Mouse (Mus musculus): ENCODE results near the gene Mapk1.

Mapk1 gene

DNA sequence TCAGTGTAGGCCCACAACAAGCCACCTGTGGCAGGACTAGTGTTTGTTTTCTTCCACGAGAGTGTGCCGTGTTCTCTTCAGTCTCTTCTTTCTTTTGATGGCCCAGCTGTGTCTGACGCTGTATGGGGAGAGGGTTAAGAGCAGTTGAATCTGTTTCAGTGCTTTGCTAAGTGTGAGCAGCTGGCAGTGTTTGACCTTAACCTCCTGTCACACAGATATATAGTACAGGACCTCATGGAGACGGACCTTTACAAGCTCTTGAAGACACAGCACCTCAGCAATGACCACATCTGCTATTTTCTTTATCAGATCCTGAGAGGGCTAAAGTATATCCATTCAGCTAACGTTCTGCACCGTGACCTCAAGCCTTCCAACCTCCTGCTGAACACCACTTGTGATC lies 34.9 kb downstream of the Mapk1 start:
- DNase-seq (ENCODE audit: low spot score), result no peak

DNA sequence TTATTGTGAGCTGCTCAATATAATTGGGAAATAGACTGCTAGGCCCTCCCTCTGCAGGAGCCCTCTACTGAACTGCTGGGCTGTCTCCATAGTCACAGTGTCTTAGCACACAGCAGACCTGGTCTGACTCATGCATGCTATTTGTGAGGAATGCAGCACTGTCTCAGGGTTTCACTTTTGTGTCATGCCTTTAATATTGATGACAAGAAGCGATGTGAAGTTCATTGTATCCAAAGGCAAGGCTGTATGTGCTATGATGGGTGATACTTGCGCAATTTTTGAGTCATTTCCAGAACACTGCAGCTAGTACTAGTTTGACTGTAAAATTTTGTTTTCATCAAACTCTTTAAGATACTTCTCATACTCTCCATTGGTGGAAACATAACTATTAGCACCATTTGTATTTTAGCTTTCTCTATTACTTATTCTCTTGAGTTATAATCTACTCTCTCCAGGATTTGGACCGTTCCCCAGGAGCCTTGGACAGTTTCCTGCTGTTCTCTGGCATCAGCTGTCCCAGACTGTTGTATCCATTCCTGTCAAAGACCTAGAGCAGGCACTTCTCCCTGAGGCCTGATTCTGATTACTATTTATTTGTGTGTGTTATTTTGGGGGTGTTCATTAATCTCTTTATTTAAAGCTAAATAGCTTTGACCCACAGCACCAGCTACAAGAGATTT lies 41.4 kb downstream of the Mapk1 start:
- no peak for DNase-seq (ENCODE audit: low spot score)

GRCm38 (mm10) chr16:17029971-17030695 lies 47.0 kb downstream of the Mapk1 start:
- no peak for DNase-seq (ENCODE audit: low spot score)

DNA sequence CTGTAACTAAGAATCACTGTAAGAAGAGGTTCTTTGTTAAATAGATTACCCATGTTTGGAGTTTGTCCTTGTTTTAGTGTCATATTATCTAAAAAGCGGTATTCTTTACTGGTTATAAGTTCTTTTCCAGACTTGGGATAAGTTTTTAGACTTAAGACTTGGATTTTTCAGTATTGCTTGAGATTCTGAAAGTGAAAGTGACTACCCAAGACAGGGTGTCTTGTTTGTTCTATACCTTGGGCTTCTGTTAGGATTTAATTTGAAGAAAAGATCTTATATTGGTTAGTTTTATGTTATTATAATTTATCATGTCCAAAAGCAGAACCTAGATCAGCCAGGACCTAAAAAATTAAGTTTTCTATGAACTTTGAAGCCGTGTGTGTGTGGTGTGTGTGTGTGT lies 50.6 kb downstream of the Mapk1 start:
- DNase-seq (ENCODE audit: low spot score), result no peak

DNA sequence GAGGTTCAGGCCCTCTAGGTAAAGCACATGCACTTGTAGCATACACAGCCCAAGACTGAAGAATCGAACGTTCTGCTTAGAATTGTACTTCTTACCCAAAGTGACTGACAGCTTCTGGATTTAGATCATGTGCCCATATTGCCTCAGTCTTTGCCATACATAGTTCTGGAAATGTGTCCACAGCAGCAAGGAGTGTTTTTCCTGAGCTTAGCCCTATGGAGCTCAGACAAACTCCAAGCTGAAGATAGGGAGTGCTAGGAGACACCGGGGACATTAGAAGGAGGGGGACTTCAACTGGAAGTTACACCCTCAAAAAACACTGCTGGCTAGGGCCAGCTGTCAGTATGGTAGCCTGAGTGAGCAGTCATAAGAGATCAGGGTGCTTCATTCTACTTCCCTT lies 57.5 kb downstream of the Mapk1 start:
- no peak for DNase-seq (ENCODE audit: low spot score)

DNA sequence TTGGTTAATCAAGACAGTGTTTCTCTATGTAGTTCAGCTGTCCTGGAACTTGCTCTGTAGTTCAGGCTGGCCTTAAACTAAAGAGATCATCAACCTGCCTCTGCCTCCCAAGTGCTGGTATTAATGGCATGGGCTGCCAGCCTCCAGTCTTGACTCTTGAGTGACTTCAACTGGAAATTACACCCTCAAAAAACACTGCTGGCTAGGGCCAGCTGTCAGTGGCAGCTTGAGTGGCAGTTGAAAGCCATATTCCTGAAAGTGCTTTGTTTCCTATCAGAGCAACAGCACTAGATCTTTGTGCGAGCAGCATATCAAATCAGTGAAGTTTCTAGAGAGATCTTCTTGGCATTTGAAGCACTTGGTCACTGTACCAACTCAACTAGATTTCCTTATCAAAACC lies 58.2 kb downstream of the Mapk1 start:
- no peak for DNase-seq (ENCODE audit: low spot score)

DNA sequence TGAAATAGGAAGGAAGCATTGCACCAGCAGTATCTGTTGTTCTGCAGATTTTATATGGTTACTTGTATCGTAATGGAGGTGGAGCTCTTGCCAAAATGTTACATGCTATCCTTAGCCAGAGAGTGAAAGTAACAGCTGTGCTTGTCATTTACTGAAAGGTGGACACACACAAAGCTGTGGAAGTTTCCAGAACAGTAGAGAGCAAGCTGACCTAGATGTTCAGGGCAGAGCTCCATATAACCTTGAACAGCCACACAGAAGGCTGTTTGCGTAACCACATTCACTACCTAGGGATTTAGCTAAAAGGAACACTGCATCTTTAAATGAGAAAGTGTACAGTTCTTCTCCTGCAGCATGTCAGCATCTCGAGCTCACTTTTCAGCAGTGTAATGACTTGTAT lies 61.1 kb downstream of the Mapk1 start:
- no peak for DNase-seq (ENCODE audit: low spot score)

DNA sequence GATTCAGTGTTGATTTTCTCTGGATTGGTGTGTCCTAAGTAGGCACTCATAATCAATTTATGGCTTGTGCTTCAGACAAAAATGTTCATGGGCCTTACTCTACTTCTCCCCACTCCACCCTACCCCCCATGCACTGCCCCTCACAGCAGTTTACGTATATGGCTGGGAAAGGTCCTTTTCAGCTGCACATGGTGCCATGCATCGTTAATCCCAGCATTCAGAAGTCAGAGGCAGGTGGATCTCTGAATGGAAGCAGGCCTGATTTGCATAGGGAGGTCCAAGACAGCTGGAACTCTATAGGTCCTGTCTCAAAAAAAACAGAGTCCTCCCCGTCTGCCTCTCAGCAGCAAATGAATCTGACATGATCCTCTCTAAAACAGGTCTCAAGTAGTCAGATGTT lies 62.1 kb downstream of the Mapk1 start:
- no peak for DNase-seq (ENCODE audit: low spot score)

GRCm38 (mm10) chr16:17049886-17050285 lies 66.7 kb downstream of the Mapk1 start:
- no peak for DNase-seq (ENCODE audit: low spot score)

- DNase-seq (ENCODE audit: low spot score), result no peak
These were observed 68.9 kb downstream of the Mapk1 start for GRCm38 (mm10) chr16:17052087-17052486.

- DNase-seq (ENCODE audit: low spot score), result no peak
These were observed 70.7 kb downstream of the Mapk1 start for GRCm38 (mm10) chr16:17053903-17054302.

DNA sequence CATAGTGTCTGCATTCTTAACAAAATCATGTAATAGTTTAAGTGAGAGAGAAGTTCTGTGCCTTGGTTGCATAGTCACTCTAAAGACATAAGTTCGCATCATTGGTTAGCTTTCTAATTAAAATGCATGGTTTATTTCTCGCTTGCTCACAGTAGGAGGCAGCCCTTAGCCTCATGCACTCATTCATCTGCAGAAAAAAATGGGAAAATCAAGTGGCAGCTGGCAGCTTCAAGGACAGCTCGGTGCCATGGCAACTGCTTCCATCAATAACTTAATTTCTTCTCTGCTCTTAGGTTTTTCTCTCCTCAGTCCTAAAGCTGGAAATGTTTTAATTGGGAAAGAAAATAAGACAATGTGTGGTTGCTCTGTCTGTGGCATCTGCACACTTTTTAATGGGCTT lies 72.4 kb downstream of the Mapk1 start:
- no peak for DNase-seq (ENCODE audit: low spot score)

- no peak for DNase-seq (ENCODE audit: low spot score)
These were observed 79.2 kb downstream of the Mapk1 start for GRCm38 (mm10) chr16:17062338-17062737.

DNA sequence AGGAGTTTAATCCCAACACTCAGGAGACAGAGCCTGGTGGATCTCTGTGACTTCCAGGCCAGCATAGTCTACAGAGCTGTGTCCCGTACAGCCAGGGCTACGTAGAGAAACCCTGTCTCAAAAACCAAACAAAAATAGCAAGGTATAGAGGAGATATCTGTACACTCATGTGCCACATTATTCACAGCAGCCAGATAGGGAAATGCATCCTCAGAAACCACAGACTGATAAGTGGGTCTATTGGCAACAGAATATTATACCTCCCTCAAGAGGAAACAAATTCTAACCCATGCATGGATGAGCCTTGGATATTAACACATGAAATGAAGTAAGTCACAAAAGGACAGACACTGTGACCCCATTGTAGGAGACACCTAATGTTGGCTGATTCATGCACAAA lies 84.4 kb downstream of the Mapk1 start:
- DNase-seq (ENCODE audit: low spot score), result no peak

DNA sequence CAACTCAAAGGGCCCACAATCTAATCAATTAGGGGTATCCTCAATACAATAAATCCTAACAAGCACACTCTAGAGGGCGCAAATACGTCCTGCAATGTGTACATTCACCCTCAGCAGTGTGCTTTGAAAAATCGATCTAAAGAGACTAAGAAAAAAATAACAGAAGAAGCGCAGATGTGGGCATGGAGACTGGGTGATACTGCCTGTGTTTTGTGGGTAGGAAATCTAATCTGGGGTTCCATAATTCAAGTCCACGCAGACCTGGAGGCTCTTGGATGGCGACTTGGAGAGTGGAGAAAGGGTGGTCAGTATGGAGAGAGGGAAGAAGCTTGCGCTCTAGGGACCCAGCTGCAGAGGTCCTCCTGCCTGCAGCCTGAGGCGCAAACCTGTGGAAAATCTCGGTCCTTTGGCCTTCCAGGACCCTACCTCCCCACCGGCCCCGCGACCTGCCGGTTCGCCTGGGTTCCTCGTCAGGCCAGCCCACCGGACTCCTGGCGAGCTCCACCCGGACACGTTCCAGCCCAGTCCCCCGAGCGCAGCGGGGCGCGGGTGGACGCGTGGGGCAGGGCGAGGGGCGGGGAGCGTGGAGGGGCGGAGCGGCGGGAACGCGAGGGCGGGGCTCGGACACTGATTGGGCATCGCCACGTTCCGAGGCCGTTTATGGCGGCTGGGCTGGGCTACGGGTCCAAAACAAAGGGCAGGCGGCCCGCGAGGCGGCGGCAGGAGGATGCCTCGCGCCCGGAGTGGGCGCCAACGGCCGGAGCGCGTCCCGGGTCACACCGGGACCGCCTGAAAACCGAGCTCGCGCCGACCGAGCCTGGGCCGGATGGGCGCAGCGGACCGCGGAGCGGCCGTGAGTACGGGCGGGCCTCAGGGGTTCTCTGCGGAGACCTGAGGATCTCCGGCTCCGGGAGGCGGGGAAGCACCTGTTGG lies 86.6 kb downstream of the Mapk1 start, which contains the start of gene Ypel1:
Ypel1 (plus strand) TSS at position 186 of the 933 bp plus-strand sequence.
- DNase-seq (ENCODE audit: low spot score), result peak; percentile 42

- DNase-seq (ENCODE audit: low spot score), result no peak
These were observed 87.5 kb downstream of the Mapk1 start for GRCm38 (mm10) chr16:17070716-17071115.

DNA sequence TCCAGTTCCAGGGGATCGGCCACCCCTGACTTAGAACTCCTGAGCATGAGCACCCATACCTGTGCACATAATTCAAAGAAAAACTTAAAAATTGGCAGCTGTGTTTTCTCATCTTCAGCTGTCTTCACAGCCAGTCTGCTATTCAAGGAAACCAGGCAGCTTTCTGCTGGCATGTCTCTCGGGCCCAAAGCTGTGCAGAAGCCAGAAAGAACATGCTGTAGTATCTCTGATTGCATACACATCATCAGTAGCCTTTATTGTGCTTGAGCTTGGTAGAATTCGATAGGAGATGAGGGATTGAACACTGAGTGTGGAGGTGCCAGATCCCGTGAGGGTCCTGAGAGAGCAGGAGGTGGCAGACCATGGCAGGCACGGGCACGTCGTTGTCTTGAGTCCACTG lies 89.8 kb downstream of the Mapk1 start:
- no peak for DNase-seq (ENCODE audit: low spot score)

DNA sequence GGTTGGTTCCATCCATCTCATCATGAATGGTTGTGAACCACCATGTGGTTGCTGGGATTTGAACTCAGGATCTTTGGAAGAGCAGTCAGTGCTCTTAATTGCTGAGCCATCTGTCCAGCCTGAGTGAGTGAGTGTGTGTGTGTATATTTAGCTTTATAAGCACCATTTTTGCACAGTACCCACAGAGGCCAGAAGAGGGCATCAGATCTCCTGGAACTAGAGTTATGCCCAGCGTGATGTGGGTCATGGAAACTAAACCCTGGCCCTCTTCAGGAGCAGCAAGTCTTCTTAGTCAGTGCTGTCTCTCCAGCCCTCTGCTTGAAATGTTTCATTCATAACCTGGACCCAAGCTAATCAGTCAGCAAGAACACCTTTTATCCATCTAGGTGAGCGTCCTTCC lies 93.1 kb downstream of the Mapk1 start:
- DNase-seq (ENCODE audit: low spot score), result no peak

DNA sequence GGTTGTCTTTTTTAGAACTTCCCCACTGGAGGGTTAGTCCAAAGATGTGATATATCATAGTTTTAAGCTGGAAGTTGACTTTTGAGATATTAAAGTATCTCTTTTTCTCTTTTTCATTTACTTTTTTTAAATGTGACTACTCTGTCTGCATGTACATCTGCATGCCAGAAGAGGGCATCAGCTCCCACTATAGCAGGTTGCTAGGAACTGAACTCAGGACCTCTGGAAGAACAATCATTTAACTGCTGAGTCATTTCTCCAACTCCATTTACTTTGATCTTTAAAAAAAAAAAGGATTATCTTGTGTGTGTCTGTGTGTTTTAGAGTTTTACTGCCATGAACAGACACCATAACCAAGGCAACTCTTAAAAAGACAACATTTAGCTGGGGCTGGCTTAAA lies 93.7 kb downstream of the Mapk1 start:
- DNase-seq (ENCODE audit: low spot score), result no peak

DNA sequence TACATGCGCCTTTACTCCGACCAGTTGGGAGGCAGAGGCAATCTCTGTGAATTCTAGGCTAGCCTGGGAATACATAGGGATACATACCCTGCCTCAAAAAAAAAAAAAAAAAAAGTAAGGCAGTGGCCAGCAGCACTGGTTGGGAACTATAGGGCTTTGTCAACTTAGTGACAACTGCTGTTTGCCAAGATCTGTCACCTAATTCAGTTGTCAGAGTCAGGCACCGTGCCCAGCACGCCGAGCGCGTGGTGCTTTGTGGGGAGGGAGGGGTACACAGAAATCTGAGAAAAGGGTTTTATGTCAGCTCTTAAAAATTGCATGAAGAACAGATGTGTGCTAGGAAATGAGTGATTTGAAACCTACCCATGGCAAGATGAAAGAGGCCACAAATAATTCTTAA lies 94.9 kb downstream of the Mapk1 start:
- DNase-seq (ENCODE audit: low spot score), result no peak

DNA sequence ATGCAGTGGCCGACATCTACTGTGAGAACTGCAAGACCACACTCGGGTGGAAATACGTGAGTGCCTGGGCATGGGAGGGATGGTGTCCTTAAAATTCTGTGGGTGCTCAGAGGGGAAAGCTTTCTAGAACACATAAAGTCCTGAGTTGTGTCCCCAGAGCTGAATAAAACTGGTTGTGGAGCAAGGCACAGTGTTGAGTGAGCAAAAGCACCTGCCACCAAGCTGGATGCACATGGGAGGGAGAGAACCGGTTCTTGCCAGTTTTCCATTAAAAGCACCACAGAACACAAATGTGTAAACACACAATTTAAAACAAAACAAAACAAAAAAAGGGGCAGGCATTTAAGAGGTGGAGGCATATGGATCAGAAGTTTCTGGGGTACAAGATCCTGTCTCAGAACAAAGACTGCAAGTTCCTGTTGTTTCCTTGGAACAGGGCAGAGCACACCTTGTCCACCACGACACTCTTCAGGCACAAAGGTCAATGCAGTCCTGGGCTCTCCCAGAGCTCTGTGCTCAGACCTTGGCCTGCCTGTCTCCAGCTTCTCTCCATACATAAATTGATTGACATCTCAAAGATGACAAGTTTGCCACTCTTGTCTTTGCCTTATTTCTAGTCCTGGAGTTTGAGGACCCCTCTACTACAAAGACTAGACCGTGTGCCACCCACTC lies 99.1 kb downstream of the Mapk1 start:
- no peak for DNase-seq (ENCODE audit: low spot score)

- no peak for DNase-seq (ENCODE audit: low spot score)
These were observed 102.5 kb downstream of the Mapk1 start for GRCm38 (mm10) chr16:17085636-17086035.

Data from spleen, adult 12 weeks (tissue).